Mouse (Mus musculus) brain, embryonic 18.5 days (tissue): ENCODE measurements around the gene Gm27021.

Experiments used
- DNase-seq: peaks from one replicate; pipeline ENCODE4 v3.0.0-alpha.2; 2012; ENCODE audit warnings: low read depth, low spot score

The Gm27021 gene

GRCm38 (mm10) chr8:120567731-120568130 is 100.1 kb downstream of the Gm27021 start:
- DNase-seq, result no peak

- DNase-seq, result no peak
Measured at GRCm38 (mm10) chr8:120566681-120567080, 101.2 kb downstream of the Gm27021 start.

GRCm38 (mm10) chr8:120565151-120565711 is 102.6 kb downstream of the Gm27021 start:
- DNase-seq, result no peak

- no peak for DNase-seq
Measured at GRCm38 (mm10) chr8:120563851-120564837, 103.7 kb downstream of the Gm27021 start.

GRCm38 (mm10) chr8:120563348-120563724 is 104.5 kb downstream of the Gm27021 start:
- no peak for DNase-seq

- DNase-seq, result no peak
Measured at GRCm38 (mm10) chr8:120562680-120563347, 105.1 kb downstream of the Gm27021 start.

- DNase-seq, result no peak
Measured at GRCm38 (mm10) chr8:120561539-120562435, 106.1 kb downstream of the Gm27021 start.

GRCm38 (mm10) chr8:120560535-120560934 is 107.3 kb downstream of the Gm27021 start:
- DNase-seq, result no peak

GRCm38 (mm10) chr8:120559654-120560053 is 108.2 kb downstream of the Gm27021 start:
- no peak for DNase-seq
